Mouse (Mus musculus): Measurements from ENCODE around the gene Enox1.

DNA sequence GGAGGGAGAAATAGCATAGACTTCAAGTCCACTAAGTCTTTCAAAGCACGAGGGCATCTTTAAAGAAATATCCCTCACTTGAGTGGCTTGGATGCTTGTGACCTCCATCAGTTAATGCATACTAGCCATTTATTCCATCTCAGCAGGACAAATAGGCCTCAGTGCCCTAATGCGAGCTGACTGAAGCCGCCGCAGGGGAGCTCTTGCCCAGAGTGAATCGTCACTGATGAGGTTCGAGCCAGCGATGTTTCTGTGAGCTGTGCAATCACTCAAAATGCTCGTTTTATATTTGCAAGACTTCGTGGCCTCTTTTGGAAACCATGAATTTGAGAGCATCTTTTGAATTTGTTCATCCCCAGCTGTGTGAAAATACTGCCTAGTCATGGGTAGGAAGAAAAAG lies 372.6 kb downstream of the Enox1 start:
- TF ChIP-seq POLR2A (IDR thresholded peaks at IDR 0.05; ENCODE audit: insufficient read depth, low read depth, low read length): no peak
- no peak for TF ChIP-seq EP300 (IDR thresholded peaks at IDR 0.05; ENCODE audit: insufficient read depth, low read depth, low read length)
- TF ChIP-seq CTCF (IDR thresholded peaks at IDR 0.05): no peak
